13 mouse cellular contexts compared by ENCODE assay signal in genomic region chr9:85743358-85743757, GRCm38 (mm10).
"Had no signal": no experiment of that assay in that cellular context is flagged by ENCODE, and none has a peak within 500 bp of the region (broad histone marks: within the 10 kb centered on the region; RNA-seq: fewer than 3 reads in every experiment).

No protein-coding gene starts in this region.

- H3K9ac ChIP-seq: kidney, embryonic 15.5 days; limb, embryonic 15.5 days; liver, embryonic 12.5 days; lung, embryonic 14.5 days; midbrain, embryonic 12.5 days had no signal

- ATAC-seq: liver, embryonic 12.5 days had no signal

- H3K27ac ChIP-seq: kidney, embryonic 15.5 days; limb, embryonic 15.5 days; liver, embryonic 12.5 days; macrophage; midbrain, embryonic 12.5 days had no signal

- H3K27me3 ChIP-seq: kidney, embryonic 15.5 days; limb, embryonic 15.5 days; liver, embryonic 12.5 days; megakaryocyte, embryonic 14.5 days; midbrain, embryonic 12.5 days had no signal

- H3K4me2 ChIP-seq: kidney, embryonic 15.5 days; limb, embryonic 15.5 days; liver, embryonic 12.5 days; lung, embryonic 14.5 days; midbrain, embryonic 12.5 days had no signal

- DNase-seq: kidney, postnatal 25 days; lung, embryonic 14.5 days; lung, postnatal 10 days; right cerebral cortex, adult 18-20 months; right cerebral cortex, postnatal 25 days; thymus, adult 2 months; thymus, postnatal 25 days had no signal

- H3K9me3 ChIP-seq: kidney, embryonic 15.5 days; limb, embryonic 15.5 days; liver, embryonic 12.5 days; megakaryocyte, embryonic 14.5 days; midbrain, embryonic 12.5 days had no signal

- H3K4me3 ChIP-seq: kidney, embryonic 15.5 days; limb, embryonic 15.5 days; liver, embryonic 12.5 days; megakaryocyte, embryonic 14.5 days; midbrain, embryonic 12.5 days had no signal
